Mouse (Mus musculus): ENCODE results near the gene Vapa.

- no peak for TF ChIP-seq POLR2A (IDR thresholded peaks at IDR 0.05; ENCODE audit: low read depth, low read length)
- no peak for TF ChIP-seq CTCF (IDR thresholded peaks at IDR 0.05; ENCODE audit: borderline replicate concordance, insufficient read depth, low read length)
Measured at GRCm38 (mm10) chr17:65629943-65630342, 16.6 kb upstream of the Vapa start.

All from embryonic fibroblast, embryonic 13.5 days (primary cell).